Mouse (Mus musculus) lung, adult 2 months (tissue): Measurements from ENCODE around the gene Efna4.

Source experiments
- CTCF ChIP-seq: fragments of 200-500 bp; IDR thresholded peaks from 2 replicates; pipeline ENCODE4 v1.5.1; 2011; ENCODE audit warnings: mild to moderate bottlenecking, low read length, control low read depth; ENCODE audit not compliant: insufficient read depth
- POLR2A ChIP-seq: fragments of 200-500 bp; IDR thresholded peaks from 2 replicates; pipeline ENCODE4 v1.6.1; 2011; ENCODE audit warnings: low read depth, mild to moderate bottlenecking, control low read depth, low read length, borderline replicate concordance; ENCODE audit errors: extremely low read depth

DNA sequence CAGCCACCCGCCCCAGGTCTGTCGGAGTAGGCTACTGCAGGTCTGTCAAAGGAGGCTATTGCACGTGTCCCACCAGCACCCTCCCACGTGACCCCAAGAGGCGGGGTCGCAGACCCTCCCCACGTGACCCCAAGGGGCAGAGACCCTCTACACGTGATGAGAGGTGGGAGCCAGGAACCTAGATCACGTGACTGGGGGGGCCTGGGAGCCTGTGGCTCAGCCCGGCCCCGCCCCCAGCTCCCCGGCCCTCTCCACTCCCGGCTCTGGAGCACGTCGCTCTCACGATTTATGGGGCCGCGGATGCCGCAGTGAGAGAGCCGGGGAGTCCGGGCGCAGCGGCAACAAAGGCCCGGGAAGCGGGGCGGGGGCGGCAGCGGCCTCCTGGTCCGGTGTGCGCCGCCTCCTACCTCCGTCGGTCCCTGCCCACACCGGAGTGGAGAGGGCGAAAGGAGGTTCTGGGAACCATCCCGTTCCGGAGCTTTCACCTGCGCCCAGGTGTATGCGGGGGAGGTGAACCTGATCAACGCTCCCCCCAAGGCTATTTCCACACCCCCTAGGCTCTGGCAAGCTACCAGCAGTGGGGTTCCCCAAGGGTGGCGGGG, 17.1 kb downstream of the Efna4 start:
- no peak for TF ChIP-seq CTCF
- no peak for TF ChIP-seq POLR2A
